Mouse (Mus musculus): Measurements from ENCODE around the gene Ndc1.
A peak's percentile ranks its signal among the peaks of the same experiment; 100 is the strongest.

The Ndc1 gene

GRCm38 (mm10) chr4:107442288-107442687, 74.7 kb downstream of the Ndc1 start:
- no peak for DNase-seq (ENCODE audit: low spot score)

DNA sequence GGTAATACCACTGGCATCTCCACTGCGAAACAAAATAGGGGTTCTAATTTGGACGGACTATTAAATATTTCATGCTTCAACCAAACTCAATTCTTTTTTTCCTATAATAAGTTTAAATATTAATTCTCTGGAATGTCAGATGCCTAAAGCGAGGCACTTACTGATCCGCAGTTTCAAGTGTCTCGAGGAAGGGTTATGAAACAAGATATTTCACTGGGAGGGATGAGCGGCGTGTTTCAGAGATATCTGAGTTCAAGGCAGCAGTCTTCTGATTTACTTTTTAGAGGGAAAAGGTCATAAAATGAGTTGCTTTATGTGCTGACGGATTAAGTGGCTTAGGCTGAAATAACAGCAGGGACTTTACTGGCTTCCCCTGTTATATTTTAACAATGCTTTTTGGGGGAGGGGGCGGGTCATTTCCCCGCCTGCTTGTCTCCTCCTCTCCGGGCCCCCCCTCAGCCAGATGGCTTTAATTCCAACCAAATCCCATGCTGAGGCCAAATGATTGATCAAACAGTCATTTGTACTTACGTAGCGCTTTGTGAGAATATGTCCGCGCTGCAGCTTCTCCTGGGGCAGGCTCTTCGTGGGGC, 75.4 kb downstream of the Ndc1 start:
- no peak for DNase-seq (ENCODE audit: low spot score)

DNA sequence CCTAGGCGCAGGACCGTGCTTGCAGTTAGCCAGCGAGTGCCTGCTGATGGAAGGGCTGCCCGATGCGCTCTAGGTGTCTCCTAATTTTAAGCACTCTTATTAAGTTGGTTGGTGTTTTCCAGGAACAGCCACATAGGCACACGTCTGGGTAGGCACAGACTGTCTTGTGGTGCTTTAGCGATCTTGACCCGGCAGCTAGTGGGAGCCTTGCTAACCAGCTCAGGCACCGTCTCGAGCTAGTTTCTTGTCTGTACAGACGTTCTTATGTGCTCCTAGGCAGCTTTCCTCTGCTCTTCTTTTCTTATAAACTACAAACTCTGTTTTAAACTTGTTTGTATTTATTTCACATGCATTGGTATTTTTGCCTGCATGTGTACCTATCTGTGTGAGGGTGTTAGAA, 76.0 kb downstream of the Ndc1 start:
- DNase-seq (ENCODE audit: low spot score): no peak

GRCm38 (mm10) chr4:107448481-107448880, 80.9 kb downstream of the Ndc1 start:
- DNase-seq (ENCODE audit: low spot score): no peak

DNA sequence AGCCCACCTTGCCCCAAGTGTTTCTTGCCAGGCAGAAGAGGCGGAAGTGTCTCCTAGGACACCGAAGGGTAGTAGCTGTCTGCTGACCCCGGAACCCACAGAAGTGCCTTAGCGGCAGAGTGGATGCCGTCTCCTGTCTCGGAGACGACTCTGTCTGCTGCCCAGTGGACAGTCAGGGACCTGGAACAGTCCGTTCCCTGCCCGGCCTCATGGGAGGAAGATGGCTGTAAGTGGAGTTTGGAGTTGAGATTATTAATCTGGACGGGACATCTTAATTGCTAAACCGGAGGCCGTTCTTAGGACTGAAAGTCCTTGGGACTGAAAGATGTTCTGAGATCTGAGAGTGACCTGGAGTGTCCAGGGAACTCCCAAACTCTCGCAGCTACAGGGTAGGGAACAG, 81.9 kb downstream of the Ndc1 start:
- no peak for DNase-seq (ENCODE audit: low spot score)

GRCm38 (mm10) chr4:107452266-107453015, 84.9 kb downstream of the Ndc1 start:
- no peak for DNase-seq (ENCODE audit: low spot score)

GRCm38 (mm10) chr4:107453141-107453984, 85.8 kb downstream of the Ndc1 start:
- DNase-seq (ENCODE audit: low spot score): peak; percentile 88

DNA sequence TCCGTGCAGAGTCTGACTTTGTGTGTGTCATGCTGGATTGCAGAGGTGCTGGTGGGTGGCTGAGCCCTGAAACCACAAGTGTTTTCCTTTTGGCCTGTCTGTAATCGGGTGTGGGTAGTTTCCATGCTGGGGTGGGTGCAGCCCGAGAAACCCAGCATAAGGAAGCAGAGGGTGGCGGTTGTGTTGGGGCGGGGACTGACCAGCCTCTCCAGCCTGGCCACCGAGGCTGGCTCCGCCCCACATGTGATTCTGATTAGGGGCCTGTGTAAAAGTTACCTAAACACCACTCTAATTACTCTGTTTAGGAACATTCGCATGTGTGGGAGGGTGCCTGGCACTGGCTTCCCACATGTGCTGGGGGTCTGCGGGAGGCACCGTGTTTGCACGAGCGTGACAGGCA, 90.0 kb downstream of the Ndc1 start:
- no peak for DNase-seq (ENCODE audit: low spot score)

DNA sequence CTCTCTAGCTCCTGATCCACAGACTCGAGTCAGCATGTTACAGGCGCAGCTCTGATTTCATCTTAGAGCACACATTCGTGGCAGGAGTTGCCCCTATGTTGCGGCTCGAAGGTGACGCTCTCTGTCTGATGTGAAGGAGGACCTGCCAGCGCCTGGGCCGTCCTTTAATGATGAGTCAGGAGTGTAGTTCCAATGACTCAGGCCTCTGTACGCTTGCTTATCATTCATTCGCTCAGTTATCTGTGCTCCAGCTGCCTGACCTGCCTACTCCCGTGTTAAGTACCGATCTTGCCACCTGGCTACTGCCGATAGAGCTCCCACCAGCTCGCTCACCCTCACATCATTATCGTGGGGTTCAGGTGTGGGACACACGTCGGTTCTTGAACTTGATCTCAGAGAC, 91.3 kb downstream of the Ndc1 start:
- DNase-seq (ENCODE audit: low spot score): no peak

DNA sequence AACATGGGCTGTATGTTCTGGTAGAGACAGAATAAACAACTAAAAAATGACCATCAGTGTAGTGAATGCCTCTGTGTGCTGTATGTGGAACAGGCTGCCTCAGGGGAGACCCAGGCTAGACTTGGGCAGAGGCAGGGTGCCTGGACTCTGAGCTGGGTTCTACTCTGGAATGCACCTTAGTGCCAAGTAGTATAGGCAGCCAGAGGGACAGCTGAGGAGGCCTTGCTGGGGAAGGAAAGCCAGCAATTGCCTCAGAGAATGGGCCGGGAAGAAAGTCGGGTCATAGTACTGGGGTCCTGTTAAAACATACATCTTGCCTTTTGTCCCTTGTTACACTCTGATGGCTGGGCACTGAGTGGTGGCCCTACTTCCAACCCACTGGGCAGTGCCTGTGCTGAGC, 91.9 kb downstream of the Ndc1 start:
- no peak for DNase-seq (ENCODE audit: low spot score)

DNA sequence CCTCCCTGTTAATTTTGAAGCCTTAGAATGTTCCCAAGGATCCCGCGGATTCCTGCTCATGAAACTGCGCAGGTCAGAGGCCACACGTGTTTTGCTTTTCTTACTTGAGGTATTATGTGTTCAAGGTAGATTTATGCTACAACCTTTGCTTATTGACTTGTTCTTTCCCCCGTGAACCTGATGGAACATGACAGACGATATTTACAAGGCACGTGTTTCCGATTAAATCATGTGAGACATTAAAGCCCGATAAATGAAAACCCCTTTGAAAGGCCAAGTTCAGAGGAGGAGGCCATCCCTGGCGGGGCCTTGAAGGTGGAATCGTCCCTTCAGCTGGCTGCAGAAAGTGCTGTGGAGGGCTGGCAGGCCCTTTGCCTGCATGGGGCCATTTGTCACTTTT, 92.9 kb downstream of the Ndc1 start:
- no peak for DNase-seq (ENCODE audit: low spot score)
